Mouse (Mus musculus) ES-Bruce4 (cell line): ENCODE results near the gene Rapgef5.

ENCODE experiments used
- CTCF ChIP-seq: IDR thresholded peaks from one replicate; pipeline ENCODE4 v1.8.1; 2011; ENCODE audit warnings: low read depth, low read length
- POLR2A ChIP-seq: IDR thresholded peaks from one replicate; pipeline ENCODE4 v1.8.1; 2011; ENCODE audit warnings: low read length; ENCODE audit not compliant: insufficient read depth

DNA sequence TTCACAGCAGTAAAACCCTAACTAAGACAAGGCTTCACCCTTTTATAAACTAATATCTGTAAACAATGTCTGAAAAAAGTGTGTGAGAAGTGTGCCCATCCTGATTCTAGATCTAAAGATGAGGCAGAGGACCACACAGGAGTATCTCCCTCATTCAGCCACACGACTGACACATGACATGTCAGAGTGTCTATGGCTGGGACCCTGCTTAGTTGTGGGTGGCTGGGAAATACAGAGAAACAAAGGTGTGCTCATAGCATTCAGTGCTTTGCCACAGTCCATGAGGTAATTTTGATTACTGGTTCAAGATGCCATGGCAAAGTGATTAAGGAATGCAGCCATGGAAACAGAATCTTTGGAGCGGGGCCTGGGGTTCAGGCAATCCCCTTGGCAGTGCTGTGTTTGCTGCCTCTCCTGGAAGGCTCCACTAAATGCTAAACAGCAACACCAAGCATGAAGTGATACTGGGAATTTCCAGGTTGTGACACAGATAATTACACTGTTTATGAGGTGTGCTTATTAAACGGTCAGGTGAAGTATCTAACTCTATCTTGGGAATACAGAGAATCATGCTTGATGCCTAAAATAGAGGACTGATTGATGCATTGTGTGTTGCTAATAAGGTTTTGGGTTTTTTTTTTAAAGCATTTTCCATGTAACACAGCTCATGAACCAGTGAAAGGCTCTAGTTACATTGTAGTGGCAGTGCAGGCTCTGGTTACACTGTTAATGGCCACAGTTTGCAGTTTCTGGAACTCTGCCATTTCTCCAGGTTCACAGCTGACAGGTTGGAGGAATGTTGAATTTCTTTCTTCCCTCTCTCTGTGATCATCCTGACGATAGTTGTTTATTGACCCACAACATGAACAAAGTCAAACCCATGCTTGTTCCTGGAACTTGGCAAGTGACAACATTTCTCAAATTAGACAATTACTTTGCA is 29.9 kb upstream of the Rapgef5 start:
- TF ChIP-seq CTCF = no peak
- no peak for TF ChIP-seq POLR2A
